Mouse (Mus musculus) limb, embryonic 14.5 days (tissue): ENCODE measurements around the gene Prrt4. TPM values are rescaled to one million over a fixed set of nuclear protein-coding genes. Genes with fewer than 3 reads are reported as not detected.

Source experiments
- ATAC-seq: fragments of 200-750 bp; cut with Nextera tagmentation; 2 replicates; pipeline ENCODE4 v1.8.0; 2017; ENCODE audit warnings: low read depth, moderate number of reproducible peaks, moderate TSS enrichment; ENCODE audit not compliant: low FRiP score
- DNase-seq: peaks from one replicate; pipeline ENCODE4 v3.0.0-alpha.2; 2015; ENCODE audit warnings: low spot score
- H3K27ac ChIP-seq: fragments of 300-500 bp; sonication (generic); replicated peaks from 2 replicates; pipeline ENCODE4 v1.5.1; 2014; ENCODE audit warnings: low read depth, mild to moderate bottlenecking, low read length, moderate library complexity, mixed read lengths
- H3K27me3 ChIP-seq: fragments of 300-500 bp; sonication (generic); 2 replicates; pipeline ENCODE4 v1.6.1; 2014; ENCODE audit warnings: low read length, mixed read lengths; ENCODE audit not compliant: control insufficient read depth, insufficient read depth
- H3K36me3 ChIP-seq: fragments of 300-500 bp; sonication (generic); 2 replicates; pipeline ENCODE4 v1.6.1; 2014; ENCODE audit warnings: mild to moderate bottlenecking, low read length, moderate library complexity, mixed read lengths; ENCODE audit not compliant: control insufficient read depth, insufficient read depth
- H3K4me1 ChIP-seq: fragments of 300-500 bp; sonication (generic); 2 replicates; pipeline ENCODE4 v1.6.1; 2014; ENCODE audit warnings: antibody characterized with exemption, low read length, mixed read lengths; ENCODE audit not compliant: control insufficient read depth, insufficient read depth
- H3K4me2 ChIP-seq: fragments of 300-500 bp; sonication (generic); replicated peaks from 2 replicates; pipeline ENCODE4 v1.6.1; 2014; ENCODE audit warnings: low read depth, mild to moderate bottlenecking, low read length, moderate library complexity; ENCODE audit not compliant: severe bottlenecking
- H3K4me3 ChIP-seq: fragments of 300-500 bp; sonication (generic); replicated peaks from 2 replicates; pipeline ENCODE4 v1.5.1; 2014; ENCODE audit warnings: low read length
- H3K9ac ChIP-seq: fragments of 300-500 bp; sonication (generic); 2 replicates; pipeline ENCODE4 v1.6.1; 2014; ENCODE audit warnings: mild to moderate bottlenecking, low read depth, low read length, moderate library complexity; ENCODE audit not compliant: severe bottlenecking
- H3K9me3 ChIP-seq: fragments of 300-500 bp; sonication (generic); 2 replicates; pipeline ENCODE4 v1.6.1; 2016; ENCODE audit warnings: low read length; ENCODE audit not compliant: control insufficient read depth
- POLR2A ChIP-seq: fragments of 200-500 bp; IDR thresholded peaks from 2 replicates; pipeline ENCODE4 v1.8.0; 2012; ENCODE audit warnings: inconsistent platforms, mild to moderate bottlenecking, moderate library complexity, borderline replicate concordance; ENCODE audit not compliant: insufficient read depth, insufficient read length; ENCODE audit errors: extremely low read depth
- WGBS: fragments of 180-500 bp; shearing (Covaris S2); extraction: QIAGEN DNeasy Blood & Tissue Kit; methylation state at CpG from one replicate; pipeline ENCODE4 v1.1.7; 2014; 5-methylcytosine and 5-hydroxymethylcytosine counted together
- polyA plus RNA-seq, 2 experiments: library from polyadenylated mRNA; depleted of rRNA in 1 of 2; stranded (reverse) in 1 of 2; unstranded in 1 of 2; fragments of >200 nt; fragmentation: Nextera tagmentation in 1 of 2; extraction: Ambion mirVana in 1 of 2; gene quantifications; 2 replicates each; pipeline versions ENCODE4 v1.2.1 to v1.2.3; 2012 to 2014

The Prrt4 gene
- polyA plus RNA-seq, 2 experiments, result 0.92 to 1.2 TPM

DNA sequence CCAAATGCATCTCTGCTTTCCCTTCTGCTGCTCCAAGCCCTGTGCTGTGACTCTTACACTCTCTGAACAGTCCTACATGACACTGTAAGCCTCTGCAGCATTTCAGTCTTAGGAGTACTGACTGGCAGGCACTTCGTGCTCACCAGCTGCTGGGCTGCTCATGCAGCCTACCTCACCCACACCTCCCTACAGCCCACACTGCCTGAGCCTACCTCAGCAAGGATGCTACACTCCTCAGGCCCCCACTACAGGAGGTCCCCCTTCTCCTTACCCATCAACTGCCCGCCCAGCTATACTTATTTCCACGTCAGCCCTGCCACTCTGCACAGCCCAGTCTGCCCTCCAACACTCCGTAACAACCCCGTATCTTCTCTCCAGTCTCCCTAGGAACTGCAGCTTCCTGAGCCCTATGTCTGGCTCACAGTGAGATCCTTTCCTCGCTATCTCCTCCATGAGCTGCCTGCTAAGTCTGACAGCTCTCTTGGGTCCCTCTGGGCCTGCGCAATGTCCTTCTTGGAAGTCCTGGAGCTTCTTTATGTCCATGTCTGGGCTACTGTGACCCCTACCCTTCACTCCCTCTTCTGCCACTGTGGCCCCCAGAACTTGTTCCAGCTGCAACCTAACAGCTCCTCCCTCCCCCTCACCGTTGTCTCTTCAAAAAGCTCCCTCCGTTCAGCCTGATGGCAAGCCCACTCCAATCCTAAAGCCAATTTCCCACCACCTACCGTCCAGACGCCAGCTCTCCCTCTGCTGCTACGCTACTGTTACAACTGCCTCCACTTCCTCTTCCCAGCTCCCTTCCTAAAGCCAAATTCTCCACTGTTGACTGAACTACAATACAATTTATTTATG is 33.7 kb downstream of the Prrt4 start:
- no peak for DNase-seq
- no peak for TF ChIP-seq POLR2A
- Histone ChIP-seq H3K9ac (no peak overlapping the region), H3K4me1 (no peaks in the 10 kb centered on the region), H3K36me3 (peaks cover 34% of the 10 kb centered on the region), H3K9me3 (no peaks in the 10 kb centered on the region), H3K27ac (no peak overlapping the region), H3K27me3 (no peaks in the 10 kb centered on the region), H3K4me3 (no peak overlapping the region), H3K4me2 (no peak overlapping the region)
- no peak for ATAC-seq
- WGBS, result 68% methylated on average over 12 of the region's 12 CpGs

DNA sequence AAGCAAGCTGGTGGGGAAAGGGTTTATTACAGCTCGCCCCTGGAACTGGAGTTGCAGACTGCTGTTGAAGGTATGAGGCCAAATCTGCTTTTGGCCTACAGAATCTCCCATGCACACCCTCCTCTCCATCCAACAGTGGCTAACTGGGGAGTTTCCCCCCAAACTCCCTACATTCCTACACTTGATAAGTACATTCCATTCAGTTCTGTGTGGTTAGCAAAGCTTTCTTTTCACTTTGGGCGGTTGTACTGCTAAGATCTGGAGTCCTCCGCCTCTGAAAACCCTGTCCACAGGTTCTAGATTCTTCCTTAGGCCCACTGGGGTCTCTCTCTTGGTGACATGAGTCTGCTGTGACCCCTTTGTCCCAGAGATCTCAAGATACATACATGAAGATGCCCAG is 34.4 kb downstream of the Prrt4 start:
- H3K4me1 ChIP-seq, result no peaks in the 10 kb centered on the region
- H3K4me3 ChIP-seq, result no peak overlapping the region
- TF ChIP-seq POLR2A, result no peak
- peaks cover 30% of the 10 kb centered on the region for H3K36me3 ChIP-seq
- no peak overlapping the region for H3K9ac ChIP-seq
- DNase-seq (no peak), ATAC-seq (no peak)
- no peaks in the 10 kb centered on the region for H3K9me3 ChIP-seq
- WGBS, result 81% methylated on average over 3 of the region's 3 CpGs
- no peak overlapping the region for H3K27ac ChIP-seq
- no peaks in the 10 kb centered on the region for H3K27me3 ChIP-seq
- no peak overlapping the region for H3K4me2 ChIP-seq

DNA sequence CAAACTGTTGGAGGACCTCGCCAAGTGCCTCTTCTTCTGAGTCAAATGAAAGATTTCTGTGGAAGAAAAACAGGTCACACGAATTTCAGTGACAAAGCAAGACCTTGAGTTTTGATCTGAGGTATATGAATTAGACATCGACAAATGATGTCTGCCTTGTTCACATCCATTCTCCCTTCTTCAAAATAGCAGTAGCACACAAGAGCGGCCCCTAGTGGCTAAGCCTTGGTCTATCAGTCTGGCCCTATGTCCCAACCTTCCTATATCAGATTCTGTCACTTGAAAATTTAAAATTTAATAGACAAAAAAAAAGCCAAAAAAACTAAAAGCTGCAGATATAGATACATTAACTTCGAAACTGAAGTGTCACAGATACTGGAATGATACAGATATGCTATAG is 35.8 kb downstream of the Prrt4 start:
- no peaks in the 10 kb centered on the region for H3K9me3 ChIP-seq
- DNase-seq (peak; percentile 60), ATAC-seq (0 out of 2 replicates have a peak, but pooled peaks have one; percentile 47)
- no peak overlapping the region for H3K4me3 ChIP-seq
- H3K36me3 ChIP-seq, result peaks cover 34% of the 10 kb centered on the region
- WGBS, result 42% methylated on average over 5 of the region's 5 CpGs
- H3K27ac ChIP-seq, result no peak overlapping the region
- H3K27me3 ChIP-seq, result no peaks in the 10 kb centered on the region
- H3K4me2 ChIP-seq, result no peak overlapping the region
- TF ChIP-seq POLR2A, result no peak
- no peak overlapping the region for H3K9ac ChIP-seq
- H3K4me1 ChIP-seq, result no peaks in the 10 kb centered on the region

DNA sequence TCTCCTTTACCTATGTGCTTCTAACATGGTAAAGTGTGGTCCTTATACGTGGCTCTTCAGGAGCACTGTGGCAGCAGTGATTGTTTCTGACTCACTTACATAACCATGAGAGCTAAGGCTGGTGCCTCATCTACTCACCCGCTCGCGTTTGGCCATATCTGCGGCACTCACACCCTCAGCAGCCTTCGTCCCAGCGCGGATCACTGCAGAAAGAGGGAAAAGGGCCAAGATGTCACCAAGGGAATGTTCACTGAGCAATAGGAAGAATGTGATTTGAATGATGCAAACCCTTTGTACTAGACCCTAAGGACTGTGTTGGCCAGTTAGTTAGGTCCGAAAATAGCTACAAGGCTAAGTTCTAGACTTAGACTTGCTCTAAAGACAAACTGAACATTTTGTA is 41.9 kb downstream of the Prrt4 start:
- no peak for TF ChIP-seq POLR2A
- H3K9me3 ChIP-seq, result no peaks in the 10 kb centered on the region
- H3K4me1 ChIP-seq, result no peaks in the 10 kb centered on the region
- H3K4me3 ChIP-seq, result no peak overlapping the region
- H3K36me3 ChIP-seq, result peaks cover 73% of the 10 kb centered on the region
- WGBS, result 93% methylated on average over 9 of the region's 9 CpGs
- H3K27ac ChIP-seq, result no peak overlapping the region
- DNase-seq, result no peak
- ATAC-seq, result no peak
- H3K27me3 ChIP-seq, result no peaks in the 10 kb centered on the region
- H3K9ac ChIP-seq, result no peak overlapping the region
- no peak overlapping the region for H3K4me2 ChIP-seq

DNA sequence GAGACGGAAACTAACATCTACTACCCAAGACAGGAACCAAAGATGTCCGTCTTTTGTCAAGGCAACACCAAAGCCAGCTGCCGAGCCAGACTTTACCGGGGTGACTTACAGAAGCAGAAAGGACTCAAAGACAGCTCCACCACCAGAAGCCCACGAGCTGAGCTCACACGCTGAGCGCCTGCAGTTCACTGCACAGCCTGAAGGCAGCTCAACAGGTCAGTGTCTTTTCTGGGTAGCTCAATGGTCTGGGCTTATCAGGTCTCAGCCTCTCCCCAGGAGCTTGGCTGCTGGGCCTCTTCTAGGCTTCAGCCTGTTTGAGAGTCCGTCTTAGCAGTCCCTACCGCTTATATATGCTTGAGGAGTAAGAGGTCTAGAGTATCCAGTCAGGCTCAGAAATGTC is 46.3 kb downstream of the Prrt4 start:
- Histone ChIP-seq H3K36me3 (peaks cover 89% of the 10 kb centered on the region), H3K9ac (no peak overlapping the region), H3K4me3 (no peak overlapping the region), H3K4me2 (no peak overlapping the region), H3K27ac (no peak overlapping the region), H3K4me1 (no peaks in the 10 kb centered on the region), H3K9me3 (no peaks in the 10 kb centered on the region), H3K27me3 (no peaks in the 10 kb centered on the region)
- DNase-seq, result no peak
- TF ChIP-seq POLR2A, result no peak
- no peak for ATAC-seq
- 91% methylated on average over 9 of the region's 9 CpGs for WGBS
